Mouse (Mus musculus): ENCODE measurements at regions not wholly inside any gene's neighbourhood (a gene's known extent, or its start where the extent isn't known, plus 50 kb on each side); places are given as distances from the start of the nearest gene placed in this dataset.

DNA sequence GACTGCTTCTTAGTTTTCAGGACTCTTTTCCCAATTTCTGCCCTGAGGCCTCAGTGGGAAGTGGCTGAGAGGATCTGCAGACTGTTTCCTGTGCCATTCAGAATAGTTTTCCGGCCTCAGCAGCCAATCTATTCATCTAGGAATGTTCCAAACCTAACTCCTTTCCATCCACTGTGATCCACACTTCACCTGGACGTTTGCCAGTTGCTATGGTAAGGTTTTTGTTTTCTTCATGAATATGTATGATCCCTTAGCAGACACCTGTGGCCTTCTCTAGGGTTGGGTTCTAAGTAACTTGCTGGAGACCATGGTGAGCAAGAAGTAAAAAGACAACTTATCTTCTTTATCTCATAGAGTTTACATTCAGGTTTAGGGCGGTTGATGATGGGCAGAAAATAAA lies 744.6 kb downstream of the Inhba start:
- no peak for DNase-seq (ENCODE audit: low spot score in 2 of 2)

DNA sequence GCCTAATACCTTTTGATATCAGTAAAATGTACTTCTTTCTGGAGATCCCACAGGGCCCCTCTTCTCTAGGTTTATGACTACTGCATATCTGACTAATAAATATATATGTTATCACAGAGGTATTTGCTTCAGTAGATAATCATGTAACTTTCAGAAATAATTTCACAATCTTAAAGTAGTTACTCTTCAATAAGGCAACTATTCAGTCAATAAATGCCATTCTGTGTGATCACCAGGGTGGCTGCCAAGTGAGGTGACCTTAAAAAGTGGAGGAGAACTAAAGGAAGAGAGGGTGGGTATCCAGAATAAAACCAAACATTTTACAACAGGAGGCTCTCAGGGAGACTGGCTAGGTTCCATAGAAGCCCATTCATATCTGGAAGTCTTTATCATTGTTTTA lies 748.4 kb downstream of the Inhba start:
- DNase-seq (ENCODE audit: low spot score in 2 of 2), result no peak

DNA sequence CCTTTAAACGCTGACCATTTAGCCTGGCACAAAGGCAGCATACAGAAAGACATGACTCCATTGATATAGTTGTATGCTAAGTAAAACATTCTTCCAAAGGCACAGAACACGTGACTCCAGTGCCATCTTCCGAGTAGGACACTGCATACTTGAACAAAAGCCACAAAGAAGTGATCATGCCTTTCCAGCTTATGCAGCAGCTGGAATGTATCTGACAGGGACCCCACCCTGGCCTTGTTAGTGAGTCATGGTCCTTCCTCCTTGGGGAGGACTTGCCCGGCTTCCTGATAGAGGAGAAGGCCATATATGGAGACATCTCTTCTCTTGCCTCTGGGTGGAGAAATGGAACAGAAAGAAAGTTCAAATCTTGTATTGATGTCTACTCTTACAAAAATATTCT lies 749.8 kb downstream of the Inhba start:
- no peak for DNase-seq (ENCODE audit: low spot score in 2 of 2)

DNA sequence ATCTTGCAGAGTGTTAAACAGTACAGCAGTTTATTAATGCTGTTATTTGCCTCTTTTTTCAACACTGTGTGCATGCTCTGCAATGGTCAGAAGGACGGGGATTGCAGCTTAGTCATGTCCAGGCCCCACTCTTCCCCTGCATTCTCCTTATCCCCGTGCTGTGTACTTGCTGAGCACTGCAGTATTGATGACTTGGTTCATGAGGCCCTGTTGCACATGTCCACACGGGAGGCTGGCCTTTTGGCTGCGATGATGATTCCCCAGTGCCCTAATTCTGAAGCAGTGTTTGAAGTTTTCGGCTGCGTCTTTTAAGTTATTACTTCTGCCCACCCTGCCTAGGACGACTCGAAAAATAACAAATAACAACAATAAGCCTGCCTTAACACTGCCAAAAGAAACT lies 750.7 kb downstream of the Inhba start:
- no peak for DNase-seq (ENCODE audit: low spot score in 2 of 2)

DNA sequence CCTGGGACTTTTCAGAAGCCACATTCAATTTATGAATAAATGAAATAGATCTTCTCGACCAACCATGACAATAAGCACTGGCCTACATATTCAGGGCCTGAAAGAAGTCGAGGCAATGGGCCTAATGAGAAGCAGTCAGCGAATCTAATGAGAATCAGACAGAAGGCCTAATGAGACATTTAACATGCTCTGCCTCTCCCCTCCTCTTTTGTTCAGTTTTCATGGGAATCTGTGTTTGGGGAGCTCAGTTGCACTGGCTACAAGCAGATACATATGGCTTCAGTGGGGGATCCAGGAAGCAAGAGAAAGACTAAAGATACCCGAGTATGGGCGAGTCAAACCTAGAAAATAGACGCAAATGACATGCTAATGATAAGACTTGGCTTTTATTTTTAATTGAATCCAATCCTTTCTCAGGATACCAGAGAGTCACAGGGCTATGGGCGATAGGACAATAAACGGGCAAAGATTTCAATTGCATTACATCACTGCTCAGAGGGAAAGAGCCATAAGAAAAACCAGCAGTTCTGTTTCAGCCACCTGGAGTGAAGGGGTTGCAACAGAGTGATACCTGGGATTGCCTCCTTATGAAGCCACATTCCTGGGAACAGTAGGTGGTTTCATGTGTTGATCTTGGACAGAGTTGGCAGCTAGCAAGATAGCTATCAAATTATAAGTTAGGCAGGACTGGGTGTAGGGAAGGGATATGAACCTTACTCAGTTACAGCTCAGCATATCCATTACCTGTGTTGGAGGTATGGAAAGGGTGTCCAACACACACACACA lies 751.3 kb downstream of the Inhba start:
- DNase-seq (ENCODE audit: low spot score in 2 of 2), result no peak

DNA sequence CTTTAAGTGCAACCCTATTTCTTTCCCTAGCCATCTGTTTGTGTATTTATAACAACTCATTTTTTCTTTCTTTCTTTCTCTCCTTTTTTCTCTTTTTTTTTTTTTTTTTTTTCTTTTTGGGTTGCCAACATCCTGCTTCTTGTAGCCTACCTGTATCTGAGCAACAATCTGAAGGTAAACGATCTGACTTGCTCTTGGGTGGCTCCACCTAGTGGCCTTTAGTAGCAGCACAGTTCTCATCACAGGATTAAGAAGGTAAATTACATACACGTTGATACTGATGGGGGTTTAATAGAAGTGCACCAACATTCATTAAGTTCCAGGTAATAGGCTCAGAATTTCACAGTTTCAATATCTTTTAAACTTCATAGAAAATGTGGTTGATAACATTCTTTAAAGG lies 752.1 kb downstream of the Inhba start:
- peak in 1 of 2 experiments; percentile 42 for DNase-seq (ENCODE audit: low spot score in 2 of 2)

DNA sequence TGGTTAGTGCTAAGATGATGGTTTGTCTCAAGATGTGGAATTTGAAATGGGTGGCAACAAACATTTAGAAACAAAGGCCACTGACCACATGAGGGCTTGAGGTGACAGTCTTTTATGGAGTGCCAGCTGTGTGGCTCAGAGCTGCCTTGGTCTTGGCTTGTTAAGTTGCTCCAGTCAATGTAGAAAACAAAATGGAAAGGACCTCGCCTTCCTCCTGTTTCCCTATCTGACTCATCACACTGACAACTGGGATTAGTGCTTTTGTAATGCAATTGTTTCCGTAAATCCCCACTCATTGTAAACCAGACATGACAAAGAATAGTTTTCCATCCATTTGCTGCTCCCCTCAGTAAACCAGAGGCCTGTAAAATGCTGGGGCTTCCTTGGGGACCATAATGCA lies 757.8 kb downstream of the Inhba start:
- DNase-seq (ENCODE audit: low spot score in 2 of 2), result no peak

DNA sequence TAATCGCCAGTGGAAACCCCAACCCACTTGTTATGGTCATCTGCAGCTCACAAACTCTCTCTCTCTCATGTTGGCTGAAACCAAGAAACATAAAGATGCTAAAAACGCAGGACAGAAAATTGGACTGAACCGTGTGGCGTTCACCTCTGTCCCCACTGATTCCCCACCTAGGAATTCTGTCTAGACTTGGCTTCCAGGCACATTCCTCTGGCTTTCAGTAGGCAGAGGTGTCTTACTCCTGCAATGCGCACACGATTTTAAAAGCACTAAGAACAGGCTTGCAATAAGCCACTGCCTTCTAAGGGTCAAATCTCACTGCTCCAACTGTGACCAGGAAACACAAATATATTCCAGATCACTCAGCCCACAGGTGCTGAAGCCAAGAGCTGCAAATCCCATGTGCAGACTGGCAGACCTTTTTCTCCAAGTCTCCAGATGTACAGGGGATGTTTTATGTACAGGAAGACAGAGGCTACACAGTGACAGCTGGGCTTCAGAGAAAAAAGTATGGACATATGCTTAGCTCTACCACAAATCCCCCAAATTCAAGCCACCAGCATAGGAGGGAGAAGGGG lies 758.3 kb downstream of the Inhba start:
- no peak for DNase-seq (ENCODE audit: low spot score in 2 of 2)

DNA sequence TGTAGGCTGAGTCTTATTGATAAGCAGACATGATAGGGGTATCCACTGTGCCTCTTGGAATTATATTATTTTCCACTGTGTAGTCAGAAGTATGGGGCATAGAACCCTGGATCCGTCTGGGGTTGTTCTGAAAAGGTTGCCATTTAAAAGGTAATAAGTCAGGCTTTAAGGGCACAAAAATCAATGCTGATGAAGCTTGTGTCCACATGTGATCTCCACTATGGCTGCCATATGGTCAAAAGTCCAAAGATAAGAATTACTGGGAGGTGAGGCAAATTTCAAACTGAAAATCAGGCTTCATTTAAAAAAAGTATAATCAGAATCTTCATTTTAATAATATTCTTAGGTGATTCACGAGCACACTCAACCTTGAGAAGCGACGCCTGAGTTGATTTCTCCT lies 760.2 kb downstream of the Inhba start:
- no peak for DNase-seq (ENCODE audit: low spot score in 2 of 2)

DNA sequence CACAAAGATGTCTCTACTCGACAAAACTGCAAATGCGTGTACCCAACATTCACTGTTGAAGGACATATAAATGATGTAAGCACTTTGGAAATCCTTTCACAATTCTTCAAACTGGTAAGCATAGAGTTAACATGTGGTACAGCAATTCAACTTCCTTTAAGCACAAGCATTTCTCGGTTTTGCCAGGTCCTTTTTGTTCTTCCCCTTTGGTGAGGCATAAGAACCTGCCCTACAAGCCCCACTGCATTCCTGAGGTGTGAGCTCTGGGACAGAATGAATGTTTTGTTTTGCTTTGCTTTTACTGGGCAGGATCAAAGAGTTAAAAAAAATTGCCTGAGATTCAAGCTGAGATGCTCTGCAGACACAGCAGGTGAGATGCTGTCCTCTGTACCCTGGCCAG lies 793.9 kb downstream of the Inhba start:
- no peak for DNase-seq (ENCODE audit: low spot score in 2 of 2)
